Mouse (Mus musculus): ENCODE data around the gene Zbtb33.

DNA sequence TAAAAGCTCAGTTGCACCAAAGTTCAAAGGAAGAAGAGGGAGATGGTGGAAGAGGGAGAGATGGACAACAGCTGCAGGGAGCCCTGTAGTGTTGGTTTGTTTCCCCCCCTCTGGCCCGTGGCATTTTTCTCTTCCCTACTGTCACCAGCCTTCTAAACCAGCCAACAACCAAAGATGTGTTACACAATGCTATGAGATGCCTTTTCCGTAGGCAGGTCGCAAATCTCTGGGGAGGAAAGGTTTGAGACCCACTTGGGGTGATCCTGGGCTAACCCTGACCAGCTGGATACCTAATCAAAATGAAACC is 818 bp downstream of the Zbtb33 start:
- no peak for TF ChIP-seq CTCF (IDR thresholded peaks at IDR 0.05; ENCODE audit: extremely low read depth, insufficient read depth, low read length)
- no peak for TF ChIP-seq POLR2A (IDR thresholded peaks at IDR 0.05; ENCODE audit: extremely low read depth, insufficient read depth, low read length)
